Mouse (Mus musculus) lung, postnatal 25 days (tissue): ENCODE data around the gene Muc1.
A peak's percentile ranks its signal among the peaks of the same experiment; 100 is the strongest.

Source experiments
- DNase-seq: peaks from one replicate; pipeline ENCODE4 v3.0.0; 2022; ENCODE audit warnings: low spot score

Gene Muc1

GRCm38 (mm10) chr3:89270891-89271290, 42.0 kb downstream of the Muc1 start:
- DNase-seq: no peak

DNA sequence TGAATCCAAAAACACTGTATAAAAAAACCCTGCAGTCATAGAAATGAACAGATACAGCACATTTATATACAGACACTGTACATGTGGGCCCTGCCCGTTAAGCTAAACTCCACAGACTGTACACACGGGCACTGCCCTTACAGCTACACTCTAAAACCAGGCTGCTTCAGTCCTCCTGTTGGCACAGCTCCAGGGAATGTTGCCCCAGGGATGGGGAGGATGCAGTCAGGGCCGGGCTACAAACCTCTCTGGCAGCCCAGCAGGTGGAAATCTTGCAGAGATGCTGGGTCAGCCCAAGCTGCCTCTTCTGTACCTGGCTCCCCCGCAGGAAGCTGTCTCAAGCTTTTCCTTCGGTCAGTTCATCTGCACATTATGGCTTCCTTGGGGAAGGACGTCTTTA, 42.9 kb downstream of the Muc1 start:
- DNase-seq: no peak

GRCm38 (mm10) chr3:89276061-89276460, 47.2 kb downstream of the Muc1 start:
- no peak for DNase-seq

GRCm38 (mm10) chr3:89277281-89278021, 48.6 kb downstream of the Muc1 start:
- peak; percentile 64 for DNase-seq

GRCm38 (mm10) chr3:89278107-89278506, 49.2 kb downstream of the Muc1 start:
- peak; percentile 88 for DNase-seq

DNA sequence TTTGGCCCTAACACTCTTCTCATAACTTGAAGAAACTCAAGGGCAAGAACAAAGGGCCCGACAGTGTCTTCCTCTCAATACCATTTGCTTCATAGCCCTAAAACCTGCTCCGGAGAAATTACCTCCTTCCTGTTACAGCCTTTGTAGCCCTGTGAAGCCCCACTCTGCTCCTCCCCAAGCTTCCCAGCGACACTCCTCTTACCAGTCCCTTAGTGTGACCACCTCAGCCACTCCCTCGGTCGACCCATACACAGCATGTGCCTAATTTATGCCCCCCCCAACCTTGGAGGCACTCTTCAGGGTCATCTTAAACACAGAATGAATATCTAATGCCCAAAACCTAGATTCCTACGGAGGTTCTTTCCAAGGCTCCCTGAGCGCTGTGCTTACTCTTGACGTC, 49.8 kb downstream of the Muc1 start:
- DNase-seq: no peak

DNA sequence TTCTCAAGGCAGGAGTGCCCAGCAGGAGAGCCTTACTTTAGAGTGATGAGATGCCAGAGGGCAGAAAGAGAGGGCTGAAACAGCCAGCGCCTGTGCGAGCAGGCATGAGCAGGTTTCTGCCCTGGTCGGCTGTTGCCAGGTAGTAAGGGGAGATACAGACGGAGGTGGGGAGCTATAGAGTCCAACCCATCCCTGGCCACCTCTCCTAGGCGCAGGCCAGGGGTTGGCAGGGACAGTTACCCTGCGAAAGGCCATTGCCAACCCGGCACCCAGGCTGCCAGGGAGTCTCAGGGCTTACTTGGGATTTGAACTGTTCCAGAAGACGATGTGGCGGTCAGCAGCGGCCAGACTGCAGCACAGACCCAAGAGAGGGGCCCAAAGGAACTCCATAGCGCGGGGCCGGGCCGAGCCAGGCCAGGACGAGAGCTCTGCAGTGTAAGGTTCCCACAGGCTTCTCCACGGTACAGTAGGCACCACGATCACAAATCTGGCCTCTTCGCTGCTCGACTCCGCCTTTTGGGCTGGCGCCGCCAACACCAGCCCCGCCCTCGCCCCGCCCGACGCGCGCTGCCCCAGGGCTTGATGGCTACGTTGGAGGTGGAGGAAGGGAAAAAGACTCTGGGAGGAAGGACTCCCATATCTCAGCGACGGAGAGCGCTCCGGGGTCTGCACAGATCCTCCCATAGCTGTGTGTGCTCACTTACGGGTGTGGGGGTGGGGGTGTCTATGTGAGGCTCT, 50.5 kb downstream of the Muc1 start:
- DNase-seq: peak; percentile 92

- DNase-seq: peak; percentile 62
Measured at GRCm38 (mm10) chr3:89280050-89280605, 51.3 kb downstream of the Muc1 start.

GRCm38 (mm10) chr3:89280606-89281511, 52.0 kb downstream of the Muc1 start, which contains the start of gene Efna1:
Gene Efna1 (minus strand): TSS chr3:89281142.
- peak; percentile 82 for DNase-seq

GRCm38 (mm10) chr3:89281579-89282290, 52.9 kb downstream of the Muc1 start:
- DNase-seq: peak; percentile 91

GRCm38 (mm10) chr3:89282291-89282643, 53.4 kb downstream of the Muc1 start:
- DNase-seq: no peak
